Mouse (Mus musculus) testis, adult 2 months (tissue): Measurements from ENCODE around the gene Actr1b. TPM values are rescaled to one million over a fixed set of nuclear protein-coding genes. Genes with fewer than 3 reads are reported as not detected.

Experiments
- H3K27ac ChIP-seq: fragments of 200-500 bp; 2 replicates; pipeline ENCODE4 v1.5.1; 2012; ENCODE audit warnings: low read depth, low read length; ENCODE audit not compliant: control insufficient read depth, insufficient read depth
- H3K27me3 ChIP-seq: fragments of 200-500 bp; 2 replicates; pipeline ENCODE4 v1.6.1; 2012; ENCODE audit warnings: mild to moderate bottlenecking, low read length, moderate library complexity; ENCODE audit not compliant: control insufficient read depth, insufficient read depth
- H3K36me3 ChIP-seq: fragments of 200-500 bp; 2 replicates; pipeline ENCODE4 v1.6.1; 2012; ENCODE audit warnings: mild to moderate bottlenecking, low read length; ENCODE audit not compliant: control insufficient read depth, insufficient read depth
- H3K4me1 ChIP-seq: fragments of 200-500 bp; 2 replicates; pipeline ENCODE4 v1.6.1; 2012; ENCODE audit warnings: low read length; ENCODE audit not compliant: control insufficient read depth, insufficient read depth
- H3K4me3 ChIP-seq: fragments of 200-500 bp; 2 replicates; pipeline ENCODE4 v1.5.1; 2012; ENCODE audit warnings: low read depth, mild to moderate bottlenecking, low read length, moderate library complexity, mixed read lengths; ENCODE audit not compliant: control insufficient read depth
- CTCF ChIP-seq: fragments of 200-500 bp; IDR thresholded peaks from 2 replicates; pipeline ENCODE4 v1.5.1; 2012; ENCODE audit warnings: low read depth, mild to moderate bottlenecking, inconsistent platforms, low read length, moderate library complexity; ENCODE audit not compliant: control insufficient read depth, insufficient read depth, insufficient replicate concordance
- POLR2A ChIP-seq: fragments of 200-500 bp; IDR thresholded peaks from 2 replicates; pipeline ENCODE4 v1.6.1; 2012; ENCODE audit warnings: low read depth, mild to moderate bottlenecking, inconsistent platforms, low read length, moderate library complexity; ENCODE audit not compliant: control insufficient read depth
- polyA plus RNA-seq: library from polyadenylated mRNA; depleted of rRNA; stranded (reverse); fragments of >200 nt; gene quantifications from 2 replicates; pipeline ENCODE4 v1.2.3, GENCODE M21; 2012

Gene Actr1b
- polyA plus RNA-seq, 1 experiment = 42.7 TPM

DNA sequence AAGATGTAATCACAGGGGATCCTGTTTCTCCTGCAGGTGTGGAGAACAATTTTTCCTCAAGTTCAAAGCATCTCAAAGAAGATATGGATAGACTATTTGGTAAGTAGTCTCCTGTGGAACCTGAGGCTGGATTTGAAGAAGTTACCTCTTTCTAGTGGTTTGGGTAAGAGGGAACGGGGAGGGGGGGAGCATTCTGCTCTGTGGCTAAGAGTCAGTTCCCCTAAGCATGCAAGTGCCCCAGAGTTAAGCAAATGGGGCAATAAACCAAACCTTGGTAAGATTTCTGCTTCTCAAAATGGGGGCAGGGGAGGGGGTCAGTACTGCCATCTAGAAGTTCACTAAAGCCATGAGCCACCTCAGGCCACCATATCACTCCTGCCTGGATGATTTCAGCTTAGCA, 4.6 kb upstream of the Actr1b start:
- Histone ChIP-seq H3K27me3 (no peaks in the 10 kb centered on the region), H3K27ac (no peak overlapping the region), H3K4me3 (no peak overlapping the region), H3K4me1 (no peaks in the 10 kb centered on the region), H3K36me3 (no peaks in the 10 kb centered on the region)
- no peak for TF ChIP-seq CTCF
- no peak for TF ChIP-seq POLR2A

DNA sequence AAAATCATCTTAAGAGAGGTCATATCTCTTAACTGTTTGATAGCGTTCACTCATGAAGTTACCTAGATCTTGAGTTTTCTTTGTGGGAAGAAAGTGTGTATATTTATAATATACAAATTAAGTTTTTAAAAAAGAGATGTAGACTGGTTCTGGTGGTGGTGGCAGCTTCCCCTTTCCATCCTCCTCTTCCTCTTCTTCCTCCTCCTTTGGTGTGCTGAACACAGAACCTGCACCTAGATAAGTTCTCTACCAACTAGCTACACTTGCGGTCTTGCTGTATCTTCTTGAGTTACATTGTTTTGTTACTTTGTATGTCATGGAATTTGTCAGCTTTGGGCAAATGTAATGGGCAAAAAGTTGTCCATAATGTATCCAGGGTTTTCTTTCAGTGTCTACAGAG, 3.1 kb downstream of the Actr1b start:
- peaks cover 6% of the 10 kb centered on the region; the same call in 1 of the 2 replicates for H3K4me1 ChIP-seq
- no peaks in the 10 kb centered on the region for H3K36me3 ChIP-seq
- no peaks in the 10 kb centered on the region for H3K27me3 ChIP-seq

DNA sequence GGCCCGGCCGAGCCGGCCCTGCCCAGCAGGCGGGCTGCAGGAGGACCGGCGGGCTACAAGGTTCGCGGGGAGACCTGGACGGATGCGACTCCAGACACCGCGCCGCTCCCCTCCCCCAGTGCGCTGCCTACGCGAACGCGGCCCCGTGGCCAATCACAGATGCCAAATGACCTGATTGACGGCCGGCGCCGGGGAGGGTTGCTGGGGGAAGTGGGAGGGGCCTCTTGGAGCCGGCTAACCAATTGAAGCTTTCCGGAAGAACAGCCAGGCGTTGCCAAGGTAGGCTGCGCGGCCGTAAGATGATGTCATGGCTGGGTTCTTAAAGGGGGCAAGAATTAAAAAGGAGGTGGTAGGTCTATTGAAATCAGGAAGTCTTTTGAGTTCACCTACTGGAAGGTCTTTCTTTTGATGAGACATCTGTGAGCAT, 4.4 kb downstream of the Actr1b start, which contains the start of gene 4933424G06Rik:
4933424G06Rik (plus strand) TSS at position 296 of the 427 bp plus-strand sequence.
- H3K4me1 ChIP-seq = peaks cover 6% of the 10 kb centered on the region; the same call in 1 of the 2 replicates
- no peaks in the 10 kb centered on the region for H3K27me3 ChIP-seq
- peak within 1 kb of the TSS; percentile 75 for H3K27ac ChIP-seq
- no peaks in the 10 kb centered on the region for H3K36me3 ChIP-seq
- TF ChIP-seq CTCF = no peak
- peak; percentile 83 for TF ChIP-seq POLR2A
- H3K4me3 ChIP-seq = peak within 1 kb of the TSS; percentile 98

More for the DNA sequence above, 3.1 kb downstream of the Actr1b start:
- peak overlapping the region; percentile 17; the same call in 1 of the 2 replicates for H3K4me3 ChIP-seq
- H3K27ac ChIP-seq = no peak overlapping the region
- TF ChIP-seq CTCF (no peak), POLR2A (no peak)

GRCm38 (mm10) chr1:36709055-36709853, 5.0 kb downstream of the Actr1b start:
- Histone ChIP-seq H3K4me1 (peaks cover 6% of the 10 kb centered on the region; the same call in 1 of the 2 replicates), H3K27me3 (no peaks in the 10 kb centered on the region), H3K4me3 (peak overlapping the region; percentile 98), H3K27ac (peak overlapping the region; percentile 75), H3K36me3 (no peaks in the 10 kb centered on the region)
- TF ChIP-seq CTCF (0 out of 2 replicates have a peak, but pooled peaks have one; percentile 1), POLR2A (no peak)

GRCm38 (mm10) chr1:36708626-36709025, 5.6 kb downstream of the Actr1b start:
- Histone ChIP-seq H3K27me3 (no peaks in the 10 kb centered on the region), H3K27ac (no peak overlapping the region), H3K36me3 (no peaks in the 10 kb centered on the region), H3K4me3 (peak overlapping the region; percentile 98), H3K4me1 (peaks cover 6% of the 10 kb centered on the region; the same call in 1 of the 2 replicates)
- no peak for TF ChIP-seq CTCF
- TF ChIP-seq POLR2A = no peak

- Histone ChIP-seq H3K27ac (no peak overlapping the region), H3K36me3 (no peaks in the 10 kb centered on the region), H3K4me1 (peaks cover 6% of the 10 kb centered on the region; the same call in 1 of the 2 replicates), H3K27me3 (no peaks in the 10 kb centered on the region), H3K4me3 (no peak overlapping the region; the same call in 1 of the 2 replicates)
- no peak for TF ChIP-seq POLR2A
- TF ChIP-seq CTCF = no peak
Observed at GRCm38 (mm10) chr1:36707797-36708196, 6.4 kb downstream of the Actr1b start.

DNA sequence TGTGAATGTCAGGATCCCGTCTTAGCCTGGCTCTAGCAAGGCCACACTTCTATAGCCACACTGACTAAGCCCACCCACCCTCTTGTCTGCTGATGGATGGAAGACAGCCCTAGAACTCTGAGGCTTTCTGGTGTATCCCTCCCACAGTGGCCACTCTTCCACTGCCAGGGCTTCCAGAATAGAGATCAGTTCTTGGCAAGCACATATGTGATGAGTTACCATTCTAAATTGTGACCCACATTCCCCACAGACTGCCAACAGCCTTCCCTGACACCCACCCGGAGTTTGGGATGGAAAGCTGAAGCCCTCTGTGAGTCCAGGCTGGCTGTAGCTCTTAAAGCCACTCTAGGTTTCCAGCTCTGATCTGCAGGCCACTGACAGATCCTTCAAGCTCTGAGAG, 7.1 kb downstream of the Actr1b start:
- Histone ChIP-seq H3K27ac (no peak overlapping the region), H3K4me1 (peaks cover 6% of the 10 kb centered on the region; the same call in 1 of the 2 replicates), H3K36me3 (no peaks in the 10 kb centered on the region), H3K4me3 (no peak overlapping the region), H3K27me3 (no peaks in the 10 kb centered on the region)
- TF ChIP-seq CTCF (no peak), POLR2A (no peak)
